Mouse (Mus musculus): ENCODE measurements at regions not wholly inside any gene's neighbourhood (a gene's known extent, or its start where the extent isn't known, plus 50 kb on each side); places are given as distances from the start of the nearest gene placed in this dataset.

DNA sequence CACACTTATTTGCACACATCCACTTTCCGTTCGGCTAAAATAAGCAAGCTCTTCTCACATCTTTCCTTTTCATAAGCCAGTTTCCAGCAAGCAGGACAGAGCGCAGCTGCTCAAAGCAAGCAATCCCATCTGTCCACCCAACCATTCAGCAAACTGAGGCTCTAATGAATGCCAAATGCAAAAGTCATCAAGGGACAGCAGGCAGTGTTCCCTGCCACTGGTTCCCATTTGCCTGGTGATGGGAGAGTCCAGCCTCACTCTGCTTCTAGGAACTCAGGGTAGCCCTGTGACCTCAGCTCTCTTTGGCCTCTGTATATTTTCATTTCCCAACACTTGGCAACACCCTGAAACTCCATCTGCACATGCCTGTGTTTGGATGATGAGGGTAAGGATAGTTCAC lies 188.8 kb upstream of the Rgma start:
- H3K27ac ChIP-seq (ENCODE audit: insufficient read depth, low read depth, low read length), result no peak overlapping the region
- 86% methylated on average over 3 of the region's 3 CpGs for WGBS
- H3K4me1 ChIP-seq (ENCODE audit: control insufficient read depth, insufficient read depth, insufficient read length, low read length), result no peaks in the 10 kb centered on the region
- no peak overlapping the region for H3K4me3 ChIP-seq (ENCODE audit: low read depth, low read length)
- TF ChIP-seq POLR2A (IDR thresholded peaks at IDR 0.05; ENCODE audit: low read depth, low read length), result no peak
- no peak for TF ChIP-seq CTCF (IDR thresholded peaks at IDR 0.05; ENCODE audit: extremely low read depth, insufficient read length, insufficient replicate concordance, low read depth, low read length)
- no peaks in the 10 kb centered on the region for H3K36me3 ChIP-seq (ENCODE audit: control insufficient read depth, insufficient read depth, low read length)
- H3K27me3 ChIP-seq (ENCODE audit: control insufficient read depth, insufficient read depth, low read length), result no peaks in the 10 kb centered on the region

DNA sequence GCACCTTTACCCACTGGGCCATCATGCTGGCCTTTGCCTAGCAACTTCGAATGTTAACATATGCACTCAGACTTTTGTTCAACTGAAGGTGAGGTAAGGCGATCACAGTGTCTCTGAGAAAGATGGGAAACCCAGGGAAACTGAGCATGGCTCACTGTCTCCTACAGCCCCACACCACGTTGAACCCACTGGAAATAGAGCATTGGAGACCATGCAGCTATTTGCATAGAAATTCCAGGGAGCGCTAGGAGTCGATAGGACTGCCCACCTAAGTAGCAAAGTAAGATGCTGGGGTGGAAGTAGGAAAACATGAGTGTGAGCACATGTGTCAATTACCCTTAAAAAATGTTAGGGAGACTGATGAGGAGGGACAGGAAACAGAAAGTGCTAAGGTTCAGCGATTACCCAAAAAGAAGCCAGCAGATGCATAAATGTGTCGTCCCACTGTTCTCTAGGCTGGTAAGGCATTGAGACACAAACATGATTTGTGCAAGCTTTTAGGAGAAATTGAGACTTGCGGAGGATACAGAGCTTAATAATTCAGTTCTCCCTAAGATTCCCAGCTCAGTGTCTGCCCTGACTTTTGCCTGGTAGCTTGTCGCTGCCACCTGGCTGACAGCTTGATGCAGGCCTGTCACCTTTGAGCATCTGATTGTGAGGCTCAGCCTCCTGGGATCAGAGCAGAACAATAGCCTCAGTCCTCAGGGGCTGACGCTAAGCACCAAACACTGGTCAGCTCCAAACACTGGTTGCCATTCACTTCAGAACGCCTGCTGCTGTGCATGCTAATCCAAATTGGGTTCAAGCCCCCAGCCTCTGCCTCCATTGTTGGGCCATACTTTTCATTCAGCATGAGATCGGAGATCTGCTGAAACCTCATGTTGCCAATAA lies 183.7 kb upstream of the Rgma start:
- TF ChIP-seq POLR2A (IDR thresholded peaks at IDR 0.05; ENCODE audit: low read depth, low read length) (no peak), CTCF (IDR thresholded peaks at IDR 0.05; ENCODE audit: extremely low read depth, insufficient read length, insufficient replicate concordance, low read depth, low read length) (no peak)
- H3K4me3 ChIP-seq (ENCODE audit: low read depth, low read length), result no peak overlapping the region
- H3K27me3 ChIP-seq (ENCODE audit: control insufficient read depth, insufficient read depth, low read length), result no peaks in the 10 kb centered on the region
- no peaks in the 10 kb centered on the region for H3K36me3 ChIP-seq (ENCODE audit: control insufficient read depth, insufficient read depth, low read length)
- H3K4me1 ChIP-seq (ENCODE audit: control insufficient read depth, insufficient read depth, insufficient read length, low read length), result 0 out of 2 replicates have a peak, but pooled peaks cover under 1% of the 10 kb centered on the region
- WGBS, result 80% methylated on average over 12 of the region's 12 CpGs
- no peak overlapping the region for H3K27ac ChIP-seq (ENCODE audit: insufficient read depth, low read depth, low read length)

DNA sequence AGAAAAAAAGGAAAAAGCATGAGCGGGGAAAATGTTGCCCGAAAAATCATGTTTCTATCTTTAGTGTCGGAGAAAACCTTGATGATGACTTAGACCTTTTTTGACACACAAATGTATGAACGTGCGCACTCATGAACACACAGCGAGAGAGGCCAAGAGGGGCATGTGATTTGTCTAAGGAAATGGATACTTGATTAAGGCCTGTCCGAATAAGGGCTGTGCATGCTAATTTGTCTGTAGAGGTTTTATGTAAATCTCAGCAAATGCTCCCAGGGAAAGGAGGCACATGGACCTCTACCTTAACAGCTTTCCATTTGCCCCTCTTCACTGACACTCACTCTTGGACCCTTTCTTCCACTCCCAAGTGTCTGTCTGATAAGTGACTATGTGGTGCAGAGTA lies 182.5 kb upstream of the Rgma start:
- 94% methylated on average over 7 of the region's 7 CpGs for WGBS
- TF ChIP-seq POLR2A (IDR thresholded peaks at IDR 0.05; ENCODE audit: low read depth, low read length) (no peak), CTCF (IDR thresholded peaks at IDR 0.05; ENCODE audit: extremely low read depth, insufficient read length, insufficient replicate concordance, low read depth, low read length) (no peak)

DNA sequence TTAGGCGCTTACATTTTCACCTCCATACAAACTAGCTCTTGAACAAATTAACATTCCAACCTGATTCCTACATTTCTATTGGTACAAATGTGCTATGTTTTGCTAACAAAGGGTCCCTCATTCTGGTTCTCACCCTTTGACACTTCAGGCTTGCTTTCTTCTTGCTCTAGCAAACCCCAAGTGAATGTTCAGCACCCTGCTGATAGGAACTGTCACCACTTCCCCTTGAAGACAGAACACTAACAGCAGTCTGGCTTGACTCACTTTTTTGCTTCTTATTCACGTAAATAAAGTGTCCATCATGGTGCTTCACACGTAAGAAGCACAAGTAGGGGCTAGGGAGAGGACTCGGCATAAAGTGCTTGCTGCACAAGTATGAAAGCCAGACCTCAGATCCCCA lies 180.0 kb upstream of the Rgma start:
- TF ChIP-seq CTCF (IDR thresholded peaks at IDR 0.05; ENCODE audit: extremely low read depth, insufficient read length, insufficient replicate concordance, low read depth, low read length), result no peak
- no peak for TF ChIP-seq POLR2A (IDR thresholded peaks at IDR 0.05; ENCODE audit: low read depth, low read length)
- Histone ChIP-seq H3K4me1 (ENCODE audit: control insufficient read depth, insufficient read depth, insufficient read length, low read length) (peaks cover 10% of the 10 kb centered on the region), H3K4me3 (ENCODE audit: low read depth, low read length) (no peak overlapping the region), H3K27me3 (ENCODE audit: control insufficient read depth, insufficient read depth, low read length) (no peaks in the 10 kb centered on the region), H3K27ac (ENCODE audit: insufficient read depth, low read depth, low read length) (no peak overlapping the region), H3K36me3 (ENCODE audit: control insufficient read depth, insufficient read depth, low read length) (no peaks in the 10 kb centered on the region)
- 85% methylated on average over 4 of the region's 4 CpGs for WGBS

More for the DNA sequence above, 182.5 kb upstream of the Rgma start:
- Histone ChIP-seq H3K36me3 (ENCODE audit: control insufficient read depth, insufficient read depth, low read length) (no peaks in the 10 kb centered on the region), H3K27me3 (ENCODE audit: control insufficient read depth, insufficient read depth, low read length) (no peaks in the 10 kb centered on the region), H3K4me3 (ENCODE audit: low read depth, low read length) (no peak overlapping the region), H3K4me1 (ENCODE audit: control insufficient read depth, insufficient read depth, insufficient read length, low read length) (peaks cover 9% of the 10 kb centered on the region; the same call in 1 of the 2 replicates), H3K27ac (ENCODE audit: insufficient read depth, low read depth, low read length) (no peak overlapping the region)

DNA sequence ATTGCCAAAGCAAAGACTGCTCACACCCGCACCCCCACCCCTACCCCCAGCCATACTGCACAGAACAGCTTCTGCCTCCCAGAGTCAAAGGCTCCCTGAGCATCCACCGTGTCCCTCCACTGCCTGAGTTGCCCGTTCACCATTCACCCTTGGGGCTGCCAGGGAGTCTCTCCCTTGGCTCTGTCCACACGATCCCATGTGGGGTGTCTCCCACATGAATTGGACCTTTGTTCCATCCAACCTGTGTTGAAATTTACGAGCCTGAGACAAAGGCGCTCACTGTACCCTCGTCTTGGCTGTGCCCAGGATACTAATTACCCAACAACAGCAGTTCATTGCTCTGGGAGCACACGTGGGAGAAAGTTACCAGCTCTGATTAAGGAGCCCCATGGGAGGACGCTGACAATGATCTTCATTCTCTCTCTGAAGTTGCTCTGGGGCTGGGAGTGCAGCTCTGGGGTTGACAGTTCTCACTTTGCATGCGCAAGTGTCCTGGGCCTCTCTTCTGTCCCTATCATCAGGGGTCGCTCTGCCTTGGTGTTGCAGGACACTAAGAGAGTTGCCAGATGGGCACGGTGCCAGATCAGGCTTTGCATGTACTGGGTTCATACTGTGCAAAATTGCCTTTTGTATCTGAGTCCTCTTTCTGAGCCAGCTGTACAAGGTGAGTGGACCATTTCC lies 178.3 kb upstream of the Rgma start:
- 29% methylated on average over 12 of the region's 12 CpGs for WGBS
- Histone ChIP-seq H3K4me3 (ENCODE audit: low read depth, low read length) (no peak overlapping the region), H3K36me3 (ENCODE audit: control insufficient read depth, insufficient read depth, low read length) (no peaks in the 10 kb centered on the region), H3K27me3 (ENCODE audit: control insufficient read depth, insufficient read depth, low read length) (no peaks in the 10 kb centered on the region), H3K4me1 (ENCODE audit: control insufficient read depth, insufficient read depth, insufficient read length, low read length) (peaks cover 10% of the 10 kb centered on the region), H3K27ac (ENCODE audit: insufficient read depth, low read depth, low read length) (no peak overlapping the region)
- TF ChIP-seq CTCF (IDR thresholded peaks at IDR 0.05; ENCODE audit: extremely low read depth, insufficient read length, insufficient replicate concordance, low read depth, low read length) (no peak), POLR2A (IDR thresholded peaks at IDR 0.05; ENCODE audit: low read depth, low read length) (no peak)

DNA sequence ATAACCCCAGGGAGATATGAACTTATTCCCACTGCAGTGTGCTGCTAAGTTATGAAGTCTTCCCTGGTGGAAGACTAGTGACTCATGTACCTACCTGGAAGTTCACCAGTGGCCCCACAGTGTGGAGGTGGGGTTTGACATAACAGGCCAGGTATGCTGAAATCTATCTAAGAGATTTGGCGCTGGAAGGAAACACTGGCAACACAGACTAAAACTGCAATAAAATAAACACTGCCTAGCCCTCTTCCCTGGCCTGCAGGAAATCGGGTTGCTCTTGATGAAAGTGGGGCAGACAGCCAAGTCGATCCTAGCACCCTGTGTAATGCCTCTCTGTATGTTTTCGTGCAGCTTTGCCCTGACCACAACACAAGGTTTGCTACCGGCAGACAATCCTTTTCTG lies 177.2 kb upstream of the Rgma start:
- Histone ChIP-seq H3K36me3 (ENCODE audit: control insufficient read depth, insufficient read depth, low read length) (no peaks in the 10 kb centered on the region), H3K27ac (ENCODE audit: insufficient read depth, low read depth, low read length) (0 out of 2 replicates have a peak overlapping the region, but pooled peaks have one; percentile 11), H3K27me3 (ENCODE audit: control insufficient read depth, insufficient read depth, low read length) (no peaks in the 10 kb centered on the region), H3K4me1 (ENCODE audit: control insufficient read depth, insufficient read depth, insufficient read length, low read length) (peaks cover 10% of the 10 kb centered on the region), H3K4me3 (ENCODE audit: low read depth, low read length) (no peak overlapping the region)
- 13% methylated on average over 5 of the region's 5 CpGs for WGBS
- TF ChIP-seq CTCF (IDR thresholded peaks at IDR 0.05; ENCODE audit: extremely low read depth, insufficient read length, insufficient replicate concordance, low read depth, low read length) (no peak), POLR2A (IDR thresholded peaks at IDR 0.05; ENCODE audit: low read depth, low read length) (no peak)

DNA sequence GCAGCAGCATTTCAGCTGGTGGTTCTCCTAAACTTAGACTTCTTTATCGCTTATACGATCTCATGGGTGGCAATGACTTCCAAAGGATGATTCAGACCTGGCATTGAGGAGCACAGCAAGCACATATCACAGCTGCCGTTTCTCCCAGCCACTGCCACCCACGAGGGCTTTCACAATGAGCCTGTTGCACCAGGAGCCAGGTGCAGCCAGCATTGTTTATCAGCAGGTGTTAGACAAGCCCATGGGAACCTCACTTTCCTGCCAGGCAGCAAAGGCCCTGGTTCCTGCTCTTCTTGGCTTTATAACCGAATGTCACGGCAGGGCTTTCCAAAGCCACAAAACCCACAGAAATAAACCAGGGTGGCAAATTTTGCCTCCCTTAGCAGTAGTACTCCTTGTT lies 175.3 kb upstream of the Rgma start:
- Histone ChIP-seq H3K36me3 (ENCODE audit: control insufficient read depth, insufficient read depth, low read length) (no peaks in the 10 kb centered on the region), H3K27me3 (ENCODE audit: control insufficient read depth, insufficient read depth, low read length) (no peaks in the 10 kb centered on the region), H3K27ac (ENCODE audit: insufficient read depth, low read depth, low read length) (no peak overlapping the region), H3K4me3 (ENCODE audit: low read depth, low read length) (no peak overlapping the region), H3K4me1 (ENCODE audit: control insufficient read depth, insufficient read depth, insufficient read length, low read length) (peaks cover 10% of the 10 kb centered on the region)
- WGBS, result 30% methylated on average over 6 of the region's 6 CpGs
- TF ChIP-seq POLR2A (IDR thresholded peaks at IDR 0.05; ENCODE audit: low read depth, low read length) (no peak), CTCF (IDR thresholded peaks at IDR 0.05; ENCODE audit: extremely low read depth, insufficient read length, insufficient replicate concordance, low read depth, low read length) (no peak)
